Comparison of ENCODE assay signal across 8 mouse cellular contexts in the genomic region with DNA sequence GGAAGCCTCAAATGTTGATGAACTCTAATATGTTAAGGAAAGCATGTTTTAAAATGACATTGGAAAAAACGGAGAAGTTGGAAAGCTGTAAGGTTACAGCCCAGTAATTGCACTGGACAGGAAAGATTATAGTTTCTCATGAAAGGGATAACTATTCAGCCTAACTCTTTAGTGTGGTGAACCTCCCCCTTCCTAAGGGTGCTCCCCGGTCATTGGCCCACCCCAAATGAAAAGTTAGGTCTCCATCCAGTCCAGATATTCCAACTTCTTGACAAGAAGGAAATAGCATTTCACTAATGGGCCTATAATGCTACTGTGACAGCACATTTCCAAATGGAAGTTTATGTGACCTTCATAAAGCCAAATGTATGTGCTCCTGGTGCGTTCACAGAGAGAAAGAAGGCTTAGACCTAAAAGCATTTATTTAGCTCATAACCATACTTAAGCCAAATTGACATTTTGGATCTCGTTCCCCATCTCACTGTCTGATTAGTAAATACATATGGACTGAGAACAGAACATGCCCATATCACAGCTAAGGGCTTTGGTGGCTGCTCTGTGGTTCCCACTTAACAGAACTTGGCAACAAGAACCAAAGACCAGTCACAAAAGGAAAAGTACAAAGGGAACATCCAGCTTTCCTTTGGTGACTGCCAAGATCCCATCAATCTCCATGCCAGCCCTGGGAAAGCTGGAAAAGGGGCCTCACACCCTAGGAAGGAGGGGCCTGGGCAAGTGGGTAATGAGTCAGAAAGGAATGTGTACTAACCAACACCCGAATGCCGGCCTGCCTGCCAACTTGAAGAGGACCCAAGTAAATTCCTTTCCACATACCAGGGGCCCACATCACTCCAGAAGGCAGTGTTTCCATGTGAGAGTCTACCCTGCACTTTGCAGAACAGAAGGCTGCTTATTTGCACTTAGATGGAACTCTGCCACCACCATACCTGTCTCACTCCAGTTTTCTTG.
A peak's percentile ranks its signal among the peaks of the same experiment; 100 is the strongest.
DNase-seq lines count a peak whose midpoint lies in the region; ATAC-seq and TF ChIP-seq lines count a peak whose summit lies in the region.

No protein-coding gene starts in this region.

- POLR2A ChIA-PET in Patski (lab: Charles Lee), result interaction anchor here (0.6 kb wide), 1 partner anchor 55 kb away, joined by 6 read pairs; no protein-coding TSS in a partner anchor

- H3K9ac ChIP-seq in forebrain, embryonic 12.5 days, result no peak overlapping the region
- no peak overlapping the region for H3K9ac ChIP-seq in hindbrain, embryonic 16.5 days (ENCODE audit: low read depth, low read length)
- H3K9ac ChIP-seq in neural tube, embryonic 14.5 days (replicated peaks; ENCODE audit: low read depth, low read length), result no peak overlapping the region

- TF ChIP-seq CTCF in Patski (IDR thresholded peaks at IDR 0.05), result no peak
- TF ChIP-seq CTCF in cerebellum, adult 2 months (IDR thresholded peaks at IDR 0.05; ENCODE audit: borderline replicate concordance, insufficient read depth, low read depth, low read length), result no peak

- no peak for TF ChIP-seq POLR2A in cerebellum, adult 2 months (IDR thresholded peaks at IDR 0.05; ENCODE audit: borderline replicate concordance, insufficient read depth, low read length)

- H3K27ac ChIP-seq in forebrain, embryonic 12.5 days, result no peak overlapping the region
- no peak overlapping the region for H3K27ac ChIP-seq in hindbrain, embryonic 16.5 days (ENCODE audit: low read depth, low read length)
- no peak overlapping the region for H3K27ac ChIP-seq in neural tube, embryonic 14.5 days (ENCODE audit: low read depth, low read length)
- no peak overlapping the region for H3K27ac ChIP-seq in cerebellum, adult 2 months (ENCODE audit: insufficient read depth, low read length)

- H3K9me3 ChIP-seq in forebrain, embryonic 12.5 days, result no peaks in the 10 kb centered on the region
- H3K9me3 ChIP-seq in hindbrain, embryonic 16.5 days (ENCODE audit: control insufficient read depth, low read length), result no peaks in the 10 kb centered on the region
- H3K9me3 ChIP-seq in neural tube, embryonic 14.5 days (ENCODE audit: control insufficient read depth, low read length), result no peaks in the 10 kb centered on the region

- no peak overlapping the region for H3K4me3 ChIP-seq in forebrain, embryonic 12.5 days (replicated peaks)
- no peak overlapping the region for H3K4me3 ChIP-seq in hindbrain, embryonic 16.5 days (ENCODE audit: low read length)
- no peak overlapping the region for H3K4me3 ChIP-seq in neural tube, embryonic 14.5 days (ENCODE audit: low read depth, low read length)
- no peak overlapping the region for H3K4me3 ChIP-seq in cerebellum, adult 2 months (replicated peaks; ENCODE audit: insufficient read depth, low read depth, low read length)

- H3K4me1 ChIP-seq in forebrain, embryonic 12.5 days, result no peaks in the 10 kb centered on the region
- H3K4me1 ChIP-seq in hindbrain, embryonic 16.5 days (ENCODE audit: control insufficient read depth, insufficient read depth, low read depth, low read length), result no peaks in the 10 kb centered on the region
- H3K4me1 ChIP-seq in neural tube, embryonic 14.5 days (ENCODE audit: control insufficient read depth, insufficient read depth, low read length), result no peaks in the 10 kb centered on the region
- H3K4me1 ChIP-seq in cerebellum, adult 2 months (ENCODE audit: control insufficient read depth, insufficient read depth, low read length), result no peaks in the 10 kb centered on the region

- H3K36me3 ChIP-seq in forebrain, embryonic 12.5 days (replicated peaks), result no peaks in the 10 kb centered on the region
- no peaks in the 10 kb centered on the region for H3K36me3 ChIP-seq in hindbrain, embryonic 16.5 days (ENCODE audit: control insufficient read depth, insufficient read depth, low read length)
- H3K36me3 ChIP-seq in neural tube, embryonic 14.5 days (ENCODE audit: control insufficient read depth, insufficient read depth, low read length), result no peaks in the 10 kb centered on the region

- peak; percentile 95 for DNase-seq in 3T3-L1 (ENCODE audit: low read depth, low spot score)
- DNase-seq in Patski (ENCODE audit: low read depth, low spot score), result peak; percentile 53
- peak; percentile 5 to 15 for DNase-seq in left cerebral cortex, postnatal 14 days (ENCODE audit: low spot score in 2 of 2)
- no peak for DNase-seq in thymus, postnatal 4 days
- no peak for DNase-seq in cerebellum, adult 2 months

- no peak overlapping the region for H3K4me2 ChIP-seq in forebrain, embryonic 12.5 days
- no peak overlapping the region for H3K4me2 ChIP-seq in hindbrain, embryonic 16.5 days (ENCODE audit: low read length)
- no peak overlapping the region for H3K4me2 ChIP-seq in neural tube, embryonic 14.5 days (ENCODE audit: low read depth, low read length)

- peak; percentile 98 for ATAC-seq in Patski
- peak; percentile 92; the same call in 1 of the 2 replicates for ATAC-seq in forebrain, embryonic 12.5 days (ENCODE audit: low FRiP score)
- peak; percentile 95 for ATAC-seq in hindbrain, embryonic 16.5 days
- peak; percentile 91 for ATAC-seq in neural tube, embryonic 14.5 days (ENCODE audit: low read depth)

- CTCF ChIA-PET in Patski (lab: Charles Lee), result no interaction called here

- intact Hi-C loops in left cerebral cortex, postnatal 14 days (cut with DNase I), result no loop called here

- peaks cover 9% of the 10 kb centered on the region for H3K27me3 ChIP-seq in Patski
- no peaks in the 10 kb centered on the region for H3K27me3 ChIP-seq in forebrain, embryonic 12.5 days
- no peaks in the 10 kb centered on the region for H3K27me3 ChIP-seq in hindbrain, embryonic 16.5 days (replicated peaks; ENCODE audit: control insufficient read depth, insufficient read depth, low read length)
- H3K27me3 ChIP-seq in neural tube, embryonic 14.5 days (ENCODE audit: control insufficient read depth, insufficient read depth, low read length), result no peaks in the 10 kb centered on the region
- no peaks in the 10 kb centered on the region for H3K27me3 ChIP-seq in cerebellum, adult 2 months (ENCODE audit: control insufficient read depth, insufficient read depth, low read length)

- in situ Hi-C loops in Patski (cut with MboI; ENCODE audit: low pct_unique_long_range_greater_than_20kb), result no loop called here

- WGBS in forebrain, embryonic 12.5 days, result 58% methylated on average over 6 of the region's 6 CpGs
- 47% methylated on average over 6 of the region's 6 CpGs for WGBS in hindbrain, embryonic 16.5 days
- WGBS in neural tube, embryonic 14.5 days, result 48% methylated on average over 6 of the region's 6 CpGs
- WGBS in cerebellum, adult 2 months, result 24% methylated on average over 6 of the region's 6 CpGs

Comparison
In these comparisons a context has a peak if more than half of its experiments do, and no peak if none do; other contexts are left out.
1. DNase-seq: peak in 3T3-L1 (single experiment), Patski (single experiment) and left cerebral cortex, postnatal 14 days (2 of 2); none in thymus, postnatal 4 days (single experiment) and cerebellum, adult 2 months (0 of 2).
2. Peak in every context shown above with its lines, with median percentiles within 50 percentile points of each other: ATAC-seq.